Mouse (Mus musculus) monocyte, adult 5-6 weeks (primary cell): Measurements from ENCODE around the gene Dph7. TPM values are rescaled to one million over a fixed set of nuclear protein-coding genes. Genes with fewer than 3 reads are reported as not detected.
"Not testable (repeated sequence)": the region's sequence is repeated elsewhere in the genome, so short reads cannot be mapped to it uniquely, and the experiment has no call there.

Experiments used
- ATAC-seq: fragments of 153-309, 156-312 bp; replicated peaks from 2 replicates; pipeline ENCODE4 v1.8.0; 2017; ENCODE audit warnings: mild to moderate bottlenecking; ENCODE audit not compliant: low TSS enrichment, insufficient number of reproducible peaks, severe bottlenecking, poor library complexity, low FRiP score
- total RNA-seq: library from RNA; stranded (forward); fragments of 200-1000, 200-491, 200-594 nt; gene quantifications from 3 replicates; pipeline ENCODE4 v1.2.3, GENCODE M21; 2017

The Dph7 gene
- total RNA-seq: 8.6 to 12.9 TPM (median 12.2 TPM) in 3 replicates

GRCm38 (mm10) chr2:24962304-24963000, at the start of gene Dph7:
Dph7 (plus strand) TSS chr2:24962400.
- peak; percentile 97 for ATAC-seq

GRCm38 (mm10) chr2:24912589-24912988, 49.6 kb upstream of the Dph7 start:
- no peak for ATAC-seq

- ATAC-seq: no peak
These were observed 47.4 kb upstream of the Dph7 start for GRCm38 (mm10) chr2:24914762-24915161.

GRCm38 (mm10) chr2:24918930-24919838, 43.0 kb upstream of the Dph7 start, which contains the start of gene Ehmt1:
Ehmt1 (minus strand) TSS chr2:24919614.
- ATAC-seq: peak; percentile 77

GRCm38 (mm10) chr2:24919839-24920175, 42.4 kb upstream of the Dph7 start:
- ATAC-seq: no peak

GRCm38 (mm10) chr2:24923561-24923960, 38.6 kb upstream of the Dph7 start:
- ATAC-seq: no peak

GRCm38 (mm10) chr2:24925284-24925683, 36.9 kb upstream of the Dph7 start:
- no peak for ATAC-seq

- no peak for ATAC-seq
These were observed 35.7 kb upstream of the Dph7 start for GRCm38 (mm10) chr2:24926345-24926964.

GRCm38 (mm10) chr2:24926965-24927358, 35.2 kb upstream of the Dph7 start:
- ATAC-seq: no peak

- no peak for ATAC-seq
These were observed 34.3 kb upstream of the Dph7 start for GRCm38 (mm10) chr2:24927810-24928479.

GRCm38 (mm10) chr2:24929119-24929518, 33.1 kb upstream of the Dph7 start:
- ATAC-seq: no peak

- ATAC-seq: no peak
These were observed 32.6 kb upstream of the Dph7 start for GRCm38 (mm10) chr2:24929593-24929992.

- peak; percentile 54 for ATAC-seq
These were observed 27.7 kb upstream of the Dph7 start for GRCm38 (mm10) chr2:24934441-24934963.

GRCm38 (mm10) chr2:24935057-24935796, 27.0 kb upstream of the Dph7 start, which contains the start of gene Arrdc1:
Arrdc1 (minus strand) TSS chr2:24935252.
- peak; percentile 92 for ATAC-seq

- ATAC-seq: no peak
These were observed 20.1 kb upstream of the Dph7 start for GRCm38 (mm10) chr2:24942092-24942491.

GRCm38 (mm10) chr2:24944304-24944703, 17.9 kb upstream of the Dph7 start:
- ATAC-seq: not testable (repeated sequence)

GRCm38 (mm10) chr2:24949421-24950188, 12.6 kb upstream of the Dph7 start, which contains the start of gene Zmynd19:
Zmynd19 (plus strand) TSS chr2:24949792.
- ATAC-seq: peak; percentile 96
